Mouse (Mus musculus) lung, embryonic 14.5 days (tissue): ENCODE results near the gene Stx18. TPM values are rescaled to one million over a fixed set of nuclear protein-coding genes. Genes with fewer than 3 reads are reported as not detected.

Experiments used
- ATAC-seq: fragments of 200-750 bp; cut with Nextera tagmentation; 2 replicates; pipeline ENCODE4 v1.8.0; 2017; ENCODE audit warnings: mild to moderate bottlenecking, moderate TSS enrichment, moderate library complexity; ENCODE audit not compliant: insufficient read depth
- DNase-seq: peaks from one replicate; pipeline ENCODE4 v3.0.0-alpha.2; 2015
- H3K27ac ChIP-seq: fragments of 300-500 bp; sonication (generic); 2 replicates; pipeline ENCODE4 v1.5.1; 2014; ENCODE audit warnings: low read depth, mild to moderate bottlenecking, moderate library complexity
- H3K27me3 ChIP-seq: fragments of 300-500 bp; sonication (generic); 2 replicates; pipeline ENCODE4 v1.6.1; 2014; ENCODE audit warnings: low read length, control low read depth; ENCODE audit not compliant: insufficient read depth
- H3K36me3 ChIP-seq: fragments of 300-500 bp; sonication (generic); 2 replicates; pipeline ENCODE4 v1.6.1; 2014; ENCODE audit warnings: control low read depth; ENCODE audit not compliant: insufficient read depth
- H3K4me1 ChIP-seq: fragments of 300-500 bp; sonication (generic); 2 replicates; pipeline ENCODE4 v1.6.1; 2014; ENCODE audit warnings: antibody characterized with exemption, control low read depth; ENCODE audit not compliant: insufficient read depth
- H3K4me2 ChIP-seq: fragments of 300-500 bp; sonication (generic); 2 replicates; pipeline ENCODE4 v1.6.1; 2014; ENCODE audit warnings: mild to moderate bottlenecking
- H3K4me3 ChIP-seq: fragments of 300-500 bp; sonication (generic); 2 replicates; pipeline ENCODE4 v1.5.1; 2014; ENCODE audit warnings: low read depth, low read length
- H3K9ac ChIP-seq: fragments of 300-500 bp; sonication (generic); 2 replicates; pipeline ENCODE4 v1.6.1; 2014
- H3K9me3 ChIP-seq: fragments of 300-500 bp; sonication (generic); 2 replicates; pipeline ENCODE4 v1.6.1; 2016; ENCODE audit warnings: low read depth, low read length, control low read depth
- CTCF ChIP-seq: IDR thresholded peaks from 2 replicates; pipeline ENCODE4 v1.5.1; 2016; ENCODE audit warnings: antibody characterized with exemption, low read depth
- WGBS: fragments of 180-500 bp; shearing (Covaris S2); extraction: QIAGEN DNeasy Blood & Tissue Kit; methylation state at CpG from one replicate; pipeline ENCODE4 v1.1.7; 2014; 5-methylcytosine and 5-hydroxymethylcytosine counted together
- polyA plus RNA-seq: library from polyadenylated mRNA; unstranded; fragments of >200 nt; fragmentation: Nextera tagmentation; extraction: Ambion mirVana; gene quantifications from 2 replicates; pipeline ENCODE4 v1.2.1, GENCODE M21; 2014

Gene Stx18
- polyA plus RNA-seq, 1 experiment from 2014 or later = 43.6 TPM

GRCm38 (mm10) chr5:38129339-38129738, 90.8 kb downstream of the Stx18 start:
- H3K27ac ChIP-seq = no peak overlapping the region
- H3K4me1 ChIP-seq = no peaks in the 10 kb centered on the region
- H3K4me2 ChIP-seq = no peak overlapping the region
- DNase-seq (no peak), ATAC-seq (no peak)
- H3K9ac ChIP-seq = no peak overlapping the region
- H3K4me3 ChIP-seq = no peak overlapping the region
- TF ChIP-seq CTCF = no peak
- H3K9me3 ChIP-seq = no peaks in the 10 kb centered on the region
- H3K36me3 ChIP-seq = peaks cover 11% of the 10 kb centered on the region
- no peaks in the 10 kb centered on the region for H3K27me3 ChIP-seq
- WGBS = 83% methylated on average over 2 of the region's 2 CpGs

GRCm38 (mm10) chr5:38136247-38136646, 97.7 kb downstream of the Stx18 start:
- Histone ChIP-seq H3K4me1 (no peaks in the 10 kb centered on the region), H3K27me3 (no peaks in the 10 kb centered on the region), H3K36me3 (peaks cover 40% of the 10 kb centered on the region), H3K4me2 (no peak overlapping the region), H3K9ac (no peak overlapping the region), H3K4me3 (no peak overlapping the region), H3K9me3 (no peaks in the 10 kb centered on the region), H3K27ac (no peak overlapping the region)
- no peak for TF ChIP-seq CTCF
- no peak; the same call in 1 of the 2 replicates for ATAC-seq
- no peak for DNase-seq
- WGBS = 90% methylated on average over 9 of the region's 9 CpGs

- DNase-seq = no peak
- peaks cover 40% of the 10 kb centered on the region for H3K36me3 ChIP-seq
- no peak overlapping the region for H3K4me2 ChIP-seq
- no peak for ATAC-seq
- WGBS = 82% methylated on average over 9 of the region's 9 CpGs
- H3K4me3 ChIP-seq = no peak overlapping the region
- H3K9ac ChIP-seq = no peak overlapping the region
- H3K9me3 ChIP-seq = no peaks in the 10 kb centered on the region
- no peaks in the 10 kb centered on the region for H3K4me1 ChIP-seq
- no peak overlapping the region; the same call in 1 of the 2 replicates for H3K27ac ChIP-seq
- TF ChIP-seq CTCF = no peak
- H3K27me3 ChIP-seq = no peaks in the 10 kb centered on the region
Observed at GRCm38 (mm10) chr5:38137163-38137562, 98.6 kb downstream of the Stx18 start.

GRCm38 (mm10) chr5:38140893-38141292, 102.4 kb downstream of the Stx18 start:
- no peak overlapping the region for H3K4me2 ChIP-seq
- no peaks in the 10 kb centered on the region for H3K9me3 ChIP-seq
- no peak overlapping the region for H3K9ac ChIP-seq
- DNase-seq (no peak), ATAC-seq (no peak)
- H3K27ac ChIP-seq = no peak overlapping the region
- peaks cover 57% of the 10 kb centered on the region for H3K36me3 ChIP-seq
- H3K4me1 ChIP-seq = no peaks in the 10 kb centered on the region
- no peaks in the 10 kb centered on the region for H3K27me3 ChIP-seq
- WGBS = 77% methylated on average over 6 of the region's 6 CpGs
- H3K4me3 ChIP-seq = no peak overlapping the region
- no peak for TF ChIP-seq CTCF

- H3K4me1 ChIP-seq = no peaks in the 10 kb centered on the region
- H3K4me2 ChIP-seq = no peak overlapping the region
- DNase-seq (peak; percentile 5), ATAC-seq (no peak)
- WGBS = 78% methylated on average over 6 of the region's 6 CpGs
- H3K27ac ChIP-seq = no peak overlapping the region
- no peak for TF ChIP-seq CTCF
- peaks cover 47% of the 10 kb centered on the region for H3K36me3 ChIP-seq
- no peak overlapping the region for H3K4me3 ChIP-seq
- H3K9me3 ChIP-seq = no peaks in the 10 kb centered on the region; the same call in 1 of the 2 replicates
- H3K27me3 ChIP-seq = no peaks in the 10 kb centered on the region
- H3K9ac ChIP-seq = no peak overlapping the region
Observed at GRCm38 (mm10) chr5:38146524-38146923, 108.0 kb downstream of the Stx18 start.

- no peak for DNase-seq
Observed at GRCm38 (mm10) chr5:38151264-38151663, 112.7 kb downstream of the Stx18 start.

GRCm38 (mm10) chr5:38152201-38153108, 113.9 kb downstream of the Stx18 start:
- Histone ChIP-seq H3K27me3 (no peaks in the 10 kb centered on the region), H3K4me2 (no peak overlapping the region), H3K4me1 (no peaks in the 10 kb centered on the region), H3K9me3 (no peaks in the 10 kb centered on the region; the same call in 1 of the 2 replicates), H3K36me3 (peaks cover 46% of the 10 kb centered on the region), H3K27ac (no peak overlapping the region), H3K4me3 (no peak overlapping the region), H3K9ac (no peak overlapping the region)
- TF ChIP-seq CTCF = no peak
- no peak for ATAC-seq
- no peak for DNase-seq
- WGBS = 79% methylated on average over 10 of the region's 10 CpGs

More at GRCm38 (mm10) chr5:38151264-38151663, 112.7 kb downstream of the Stx18 start:
- Histone ChIP-seq H3K9me3 (no peaks in the 10 kb centered on the region; the same call in 1 of the 2 replicates), H3K4me1 (no peaks in the 10 kb centered on the region), H3K27ac (no peak overlapping the region), H3K36me3 (peaks cover 51% of the 10 kb centered on the region), H3K27me3 (no peaks in the 10 kb centered on the region), H3K4me2 (no peak overlapping the region), H3K4me3 (no peak overlapping the region), H3K9ac (no peak overlapping the region)
- no peak for ATAC-seq
- no peak for TF ChIP-seq CTCF
- 55% methylated on average over 3 of the region's 3 CpGs for WGBS
